Mouse (Mus musculus) embryonic fibroblast, embryonic 13.5 days (primary cell): Measurements from ENCODE around the gene Pdia3.

Source experiments
- CTCF ChIP-seq: IDR thresholded peaks from 2 replicates; pipeline ENCODE4 v1.5.1; 2011; ENCODE audit warnings: mild to moderate bottlenecking, control low read depth, low read length, moderate library complexity, borderline replicate concordance; ENCODE audit not compliant: insufficient read depth
- POLR2A ChIP-seq: IDR thresholded peaks from 2 replicates; pipeline ENCODE4 v1.6.1; 2011; ENCODE audit warnings: low read depth, mild to moderate bottlenecking, control low read depth, low read length, moderate library complexity

DNA sequence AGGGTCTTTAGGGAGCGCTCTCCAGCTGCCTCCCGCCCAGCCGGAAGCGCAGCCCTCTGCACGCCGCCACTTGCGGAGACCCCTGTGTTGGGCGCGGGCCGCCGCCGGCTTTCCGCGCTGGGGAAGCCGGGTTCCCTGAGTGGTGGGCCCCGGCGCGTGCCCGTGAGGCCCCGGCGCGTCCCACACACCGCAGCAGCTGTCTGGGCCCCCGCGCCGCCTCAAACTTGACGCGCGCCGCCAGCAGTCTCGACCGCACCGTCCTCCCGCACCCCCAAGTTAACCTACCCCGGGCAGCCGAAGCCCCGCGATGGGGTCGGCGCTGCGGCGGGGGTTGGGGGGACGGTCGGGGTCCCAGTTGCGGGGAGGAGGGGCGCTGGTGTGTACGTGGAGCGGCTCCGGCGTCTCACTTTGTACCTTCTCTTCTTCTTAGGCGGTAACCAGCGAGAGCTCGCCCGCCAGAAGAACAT lies 36.0 kb downstream of the Pdia3 start:
- no peak for TF ChIP-seq POLR2A
- no peak for TF ChIP-seq CTCF
